Mouse (Mus musculus) lung, postnatal 0 days (tissue): Measurements from ENCODE around the gene Gm49333.

Source experiments
- CTCF ChIP-seq: IDR thresholded peaks from 2 replicates; pipeline ENCODE4 v1.5.1; 2016; ENCODE audit warnings: antibody characterized with exemption, mild to moderate bottlenecking
- EP300 ChIP-seq: IDR thresholded peaks from 2 replicates; pipeline ENCODE4 v1.6.1; 2016; ENCODE audit warnings: antibody characterized with exemption, mild to moderate bottlenecking, control low read depth

DNA sequence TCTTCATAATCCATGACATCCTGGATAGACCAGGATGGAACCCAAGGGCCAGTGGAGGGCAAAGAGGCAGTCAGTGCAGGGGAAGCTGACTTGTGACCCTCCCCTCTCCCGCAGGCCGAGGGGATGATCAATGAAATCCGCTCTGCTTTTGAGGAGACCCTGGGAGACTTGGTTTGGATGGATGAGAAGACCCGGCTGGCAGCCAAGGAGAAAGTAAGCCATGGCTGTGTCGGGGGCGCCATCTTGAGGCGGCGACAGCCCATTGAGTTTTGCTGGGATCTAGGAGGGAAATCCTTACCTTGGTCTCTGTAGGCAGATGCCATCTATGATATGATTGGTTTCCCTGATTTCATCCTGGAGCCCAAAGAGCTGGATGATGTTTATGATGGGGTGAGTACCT, 30.8 kb downstream of the Gm49333 start:
- TF ChIP-seq CTCF, result peak; percentile 83
- no peak for TF ChIP-seq EP300
